Mouse (Mus musculus): ENCODE results near the gene Pak3. TPM values are rescaled to one million over a fixed set of nuclear protein-coding genes. Genes with fewer than 3 reads are reported as not detected.

Pak3 gene
- polyA plus RNA-seq, 1 experiment from 2014 or later = 2.0 TPM

- peak; percentile 13 for DNase-seq (ENCODE audit: low spot score)
- no peak overlapping the region for H3K27ac ChIP-seq (replicated peaks)
- no peak overlapping the region for H3K9ac ChIP-seq (ENCODE audit: low read length)
- no peaks in the 10 kb centered on the region for H3K4me1 ChIP-seq (replicated peaks; ENCODE audit: control insufficient read depth, insufficient read depth)
- no peaks in the 10 kb centered on the region for H3K27me3 ChIP-seq (ENCODE audit: control insufficient read depth, insufficient read depth, low read length)
- H3K9me3 ChIP-seq (ENCODE audit: control insufficient read depth, low read length) = no peaks in the 10 kb centered on the region
- no peak overlapping the region for H3K4me2 ChIP-seq (replicated peaks; ENCODE audit: low read depth)
- WGBS = 35% methylated on average over 4 of the region's 4 CpGs
- no peak for TF ChIP-seq EP300 (optimal IDR thresholded peaks at IDR 0.05)
- peak; percentile 52 for TF ChIP-seq CTCF (IDR thresholded peaks at IDR 0.05; ENCODE audit: low read depth)
- no peak for ATAC-seq (ENCODE audit: low FRiP score, low TSS enrichment)
- H3K4me3 ChIP-seq (ENCODE audit: low read depth, low read length) = no peak overlapping the region
- H3K36me3 ChIP-seq (ENCODE audit: control insufficient read depth, insufficient read depth, low read length) = no peaks in the 10 kb centered on the region
Observed at GRCm38 (mm10) chrX:143666991-143667390, 148.6 kb downstream of the Pak3 start.

- H3K36me3 ChIP-seq (ENCODE audit: control insufficient read depth, insufficient read depth, low read length) = no peaks in the 10 kb centered on the region
- no peak overlapping the region for H3K27ac ChIP-seq (replicated peaks)
- H3K9me3 ChIP-seq (ENCODE audit: control insufficient read depth, low read length) = no peaks in the 10 kb centered on the region
- H3K4me3 ChIP-seq (ENCODE audit: low read depth, low read length) = no peak overlapping the region
- no peaks in the 10 kb centered on the region for H3K4me1 ChIP-seq (replicated peaks; ENCODE audit: control insufficient read depth, insufficient read depth)
- H3K27me3 ChIP-seq (ENCODE audit: control insufficient read depth, insufficient read depth, low read length) = no peaks in the 10 kb centered on the region
- H3K4me2 ChIP-seq (replicated peaks; ENCODE audit: low read depth) = no peak overlapping the region
- ATAC-seq (ENCODE audit: low FRiP score, low TSS enrichment) (no peak), DNase-seq (ENCODE audit: low spot score) (peak; percentile 25)
- WGBS = 43% methylated on average over 3 of the region's 3 CpGs
- TF ChIP-seq CTCF (IDR thresholded peaks at IDR 0.05; ENCODE audit: low read depth) = peak; percentile 80
- TF ChIP-seq EP300 (optimal IDR thresholded peaks at IDR 0.05) = no peak
- H3K9ac ChIP-seq (ENCODE audit: low read length) = no peak overlapping the region
Observed at GRCm38 (mm10) chrX:143668242-143668641, 149.9 kb downstream of the Pak3 start.

GRCm38 (mm10) chrX:143678566-143678965, 160.2 kb downstream of the Pak3 start:
- Histone ChIP-seq H3K4me3 (ENCODE audit: low read depth, low read length) (no peak overlapping the region), H3K9ac (ENCODE audit: low read length) (no peak overlapping the region), H3K4me2 (replicated peaks; ENCODE audit: low read depth) (no peak overlapping the region), H3K36me3 (ENCODE audit: control insufficient read depth, insufficient read depth, low read length) (no peaks in the 10 kb centered on the region), H3K9me3 (ENCODE audit: control insufficient read depth, low read length) (no peaks in the 10 kb centered on the region), H3K27me3 (ENCODE audit: control insufficient read depth, insufficient read depth, low read length) (no peaks in the 10 kb centered on the region), H3K27ac (replicated peaks) (no peak overlapping the region), H3K4me1 (replicated peaks; ENCODE audit: control insufficient read depth, insufficient read depth) (no peaks in the 10 kb centered on the region)
- WGBS = 75% methylated on average over 2 of the region's 2 CpGs
- TF ChIP-seq EP300 (optimal IDR thresholded peaks at IDR 0.05) (no peak), CTCF (IDR thresholded peaks at IDR 0.05; ENCODE audit: low read depth) (no peak)
- DNase-seq (ENCODE audit: low spot score) (no peak), ATAC-seq (ENCODE audit: low FRiP score, low TSS enrichment) (no peak)

GRCm38 (mm10) chrX:143722250-143722649, 203.9 kb downstream of the Pak3 start:
- Histone ChIP-seq H3K4me2 (replicated peaks; ENCODE audit: low read depth) (no peak overlapping the region), H3K9me3 (ENCODE audit: control insufficient read depth, low read length) (no peaks in the 10 kb centered on the region), H3K4me3 (ENCODE audit: low read depth, low read length) (no peak overlapping the region), H3K4me1 (replicated peaks; ENCODE audit: control insufficient read depth, insufficient read depth) (no peaks in the 10 kb centered on the region), H3K9ac (ENCODE audit: low read length) (no peak overlapping the region), H3K27ac (replicated peaks) (no peak overlapping the region), H3K36me3 (ENCODE audit: control insufficient read depth, insufficient read depth, low read length) (no peaks in the 10 kb centered on the region), H3K27me3 (ENCODE audit: control insufficient read depth, insufficient read depth, low read length) (no peaks in the 10 kb centered on the region)
- no peak for ATAC-seq (ENCODE audit: low FRiP score, low TSS enrichment)
- no peak for TF ChIP-seq CTCF (IDR thresholded peaks at IDR 0.05; ENCODE audit: low read depth)
- no peak for TF ChIP-seq EP300 (optimal IDR thresholded peaks at IDR 0.05)
- WGBS = 50% methylated on average over 1 of the region's 1 CpGs
- DNase-seq (ENCODE audit: low spot score) = no peak

GRCm38 (mm10) chrX:143725411-143725810, 207.0 kb downstream of the Pak3 start:
- Histone ChIP-seq H3K9ac (ENCODE audit: low read length) (no peak overlapping the region), H3K4me2 (replicated peaks; ENCODE audit: low read depth) (no peak overlapping the region), H3K27ac (replicated peaks) (no peak overlapping the region), H3K36me3 (ENCODE audit: control insufficient read depth, insufficient read depth, low read length) (no peaks in the 10 kb centered on the region), H3K4me3 (ENCODE audit: low read depth, low read length) (no peak overlapping the region), H3K27me3 (ENCODE audit: control insufficient read depth, insufficient read depth, low read length) (no peaks in the 10 kb centered on the region), H3K4me1 (replicated peaks; ENCODE audit: control insufficient read depth, insufficient read depth) (no peaks in the 10 kb centered on the region), H3K9me3 (ENCODE audit: control insufficient read depth, low read length) (no peaks in the 10 kb centered on the region)
- WGBS = 86% methylated on average over 3 of the region's 3 CpGs
- TF ChIP-seq CTCF (IDR thresholded peaks at IDR 0.05; ENCODE audit: low read depth) = no peak
- TF ChIP-seq EP300 (optimal IDR thresholded peaks at IDR 0.05) = no peak
- ATAC-seq (ENCODE audit: low FRiP score, low TSS enrichment) = no peak
- DNase-seq (ENCODE audit: low spot score) = no peak

- Histone ChIP-seq H3K36me3 (ENCODE audit: control insufficient read depth, insufficient read depth, low read length) (no peaks in the 10 kb centered on the region), H3K9me3 (ENCODE audit: control insufficient read depth, low read length) (no peaks in the 10 kb centered on the region), H3K27me3 (ENCODE audit: control insufficient read depth, insufficient read depth, low read length) (no peaks in the 10 kb centered on the region), H3K4me1 (replicated peaks; ENCODE audit: control insufficient read depth, insufficient read depth) (no peaks in the 10 kb centered on the region), H3K4me2 (replicated peaks; ENCODE audit: low read depth) (no peak overlapping the region), H3K9ac (ENCODE audit: low read length) (no peak overlapping the region), H3K4me3 (ENCODE audit: low read depth, low read length) (no peak overlapping the region), H3K27ac (replicated peaks) (no peak overlapping the region)
- DNase-seq (ENCODE audit: low spot score) (peak; percentile 16), ATAC-seq (ENCODE audit: low FRiP score, low TSS enrichment) (no peak)
- TF ChIP-seq EP300 (optimal IDR thresholded peaks at IDR 0.05) (no peak), CTCF (IDR thresholded peaks at IDR 0.05; ENCODE audit: low read depth) (peak; percentile 72)
- WGBS = 42% methylated on average over 4 of the region's 4 CpGs
Observed at GRCm38 (mm10) chrX:143736035-143736434, 217.6 kb downstream of the Pak3 start.
